Mouse (Mus musculus): Measurements from ENCODE around the gene 4930469K13Rik. TPM values are rescaled to one million over a fixed set of nuclear protein-coding genes. Genes with fewer than 3 reads are reported as not detected.

Gene 4930469K13Rik
- polyA plus RNA-seq, 1 experiment from 2014 or later = 0.91 TPM

GRCm38 (mm10) chr11:34001938-34002592 lies 96.3 kb downstream of the 4930469K13Rik start:
- no peak overlapping the region for H3K27ac ChIP-seq (ENCODE audit: low read length)
- no peaks in the 10 kb centered on the region for H3K36me3 ChIP-seq (ENCODE audit: control insufficient read depth, insufficient read depth, low read length)
- no peak overlapping the region for H3K4me3 ChIP-seq (ENCODE audit: low read depth, low read length)
- WGBS = 10% methylated on average over 5 of the region's 5 CpGs
- H3K9ac ChIP-seq (replicated peaks; ENCODE audit: low read depth, low read length) = no peak overlapping the region
- no peaks in the 10 kb centered on the region for H3K4me1 ChIP-seq (ENCODE audit: control insufficient read depth, insufficient read depth, low read length)
- no peak overlapping the region for H3K4me2 ChIP-seq (replicated peaks; ENCODE audit: low read depth, low read length)
- no peaks in the 10 kb centered on the region for H3K9me3 ChIP-seq (ENCODE audit: control insufficient read depth, low read depth, low read length)
- no peaks in the 10 kb centered on the region for H3K27me3 ChIP-seq (ENCODE audit: control insufficient read depth, insufficient read depth, low read length)
- no peak for ATAC-seq (ENCODE audit: insufficient number of reproducible peaks, insufficient read depth, low FRiP score, low read depth)

GRCm38 (mm10) chr11:34000416-34000815 lies 97.9 kb downstream of the 4930469K13Rik start:
- Histone ChIP-seq H3K36me3 (ENCODE audit: control insufficient read depth, insufficient read depth, low read length) (no peaks in the 10 kb centered on the region), H3K27ac (ENCODE audit: low read length) (no peak overlapping the region), H3K9me3 (ENCODE audit: control insufficient read depth, low read depth, low read length) (no peaks in the 10 kb centered on the region), H3K4me1 (ENCODE audit: control insufficient read depth, insufficient read depth, low read length) (no peaks in the 10 kb centered on the region), H3K27me3 (ENCODE audit: control insufficient read depth, insufficient read depth, low read length) (no peaks in the 10 kb centered on the region), H3K4me2 (replicated peaks; ENCODE audit: low read depth, low read length) (no peak overlapping the region), H3K9ac (replicated peaks; ENCODE audit: low read depth, low read length) (no peak overlapping the region), H3K4me3 (ENCODE audit: low read depth, low read length) (no peak overlapping the region)
- WGBS = 84% methylated on average over 3 of the region's 3 CpGs
- no peak for ATAC-seq (ENCODE audit: insufficient number of reproducible peaks, insufficient read depth, low FRiP score, low read depth)

GRCm38 (mm10) chr11:33998244-33998643 lies 100.1 kb downstream of the 4930469K13Rik start:
- H3K9ac ChIP-seq (replicated peaks; ENCODE audit: low read depth, low read length) = no peak overlapping the region
- no peaks in the 10 kb centered on the region for H3K27me3 ChIP-seq (ENCODE audit: control insufficient read depth, insufficient read depth, low read length)
- no peaks in the 10 kb centered on the region for H3K36me3 ChIP-seq (ENCODE audit: control insufficient read depth, insufficient read depth, low read length)
- no peak overlapping the region for H3K27ac ChIP-seq (ENCODE audit: low read length)
- no peak for ATAC-seq (ENCODE audit: insufficient number of reproducible peaks, insufficient read depth, low FRiP score, low read depth)
- H3K4me3 ChIP-seq (ENCODE audit: low read depth, low read length) = no peak overlapping the region
- no peaks in the 10 kb centered on the region for H3K9me3 ChIP-seq (ENCODE audit: control insufficient read depth, low read depth, low read length)
- no peak overlapping the region for H3K4me2 ChIP-seq (replicated peaks; ENCODE audit: low read depth, low read length)
- H3K4me1 ChIP-seq (ENCODE audit: control insufficient read depth, insufficient read depth, low read length) = no peaks in the 10 kb centered on the region
- 63% methylated on average over 10 of the region's 10 CpGs for WGBS

- H3K4me1 ChIP-seq (ENCODE audit: control insufficient read depth, insufficient read depth, low read length) = 0 out of 2 replicates have a peak, but pooled peaks cover 4% of the 10 kb centered on the region
- H3K27ac ChIP-seq (ENCODE audit: low read length) = no peak overlapping the region
- H3K36me3 ChIP-seq (ENCODE audit: control insufficient read depth, insufficient read depth, low read length) = no peaks in the 10 kb centered on the region
- H3K4me3 ChIP-seq (ENCODE audit: low read depth, low read length) = no peak overlapping the region
- H3K27me3 ChIP-seq (ENCODE audit: control insufficient read depth, insufficient read depth, low read length) = 0 out of 2 replicates have a peak, but pooled peaks cover 3% of the 10 kb centered on the region
- peak overlapping the region; percentile 32; the same call in 1 of the 2 replicates for H3K4me2 ChIP-seq (replicated peaks; ENCODE audit: low read depth, low read length)
- ATAC-seq (ENCODE audit: insufficient number of reproducible peaks, insufficient read depth, low FRiP score, low read depth) = no peak
- no peak overlapping the region for H3K9ac ChIP-seq (replicated peaks; ENCODE audit: low read depth, low read length)
- WGBS = 43% methylated on average over 5 of the region's 5 CpGs
- H3K9me3 ChIP-seq (ENCODE audit: control insufficient read depth, low read depth, low read length) = no peaks in the 10 kb centered on the region
These were observed 104.9 kb downstream of the 4930469K13Rik start for GRCm38 (mm10) chr11:33993496-33993895.

GRCm38 (mm10) chr11:33992938-33993337 lies 105.4 kb downstream of the 4930469K13Rik start, which contains the start of gene Kcnip1:
Gene Kcnip1, minus strand, starts transcription at chr11:33993152.
- Histone ChIP-seq H3K9me3 (ENCODE audit: control insufficient read depth, low read depth, low read length) (no peaks in the 10 kb centered on the region), H3K4me1 (ENCODE audit: control insufficient read depth, insufficient read depth, low read length) (0 out of 2 replicates have a peak, but pooled peaks cover 4% of the 10 kb centered on the region), H3K27ac (ENCODE audit: low read length) (no peak within 1 kb of the TSS), H3K9ac (replicated peaks; ENCODE audit: low read depth, low read length) (peak within 1 kb of the TSS; percentile 18; the same call in 1 of the 2 replicates), H3K27me3 (ENCODE audit: control insufficient read depth, insufficient read depth, low read length) (0 out of 2 replicates have a peak, but pooled peaks cover 3% of the 10 kb centered on the region), H3K4me3 (ENCODE audit: low read depth, low read length) (peak within 1 kb of the TSS; percentile 15), H3K4me2 (replicated peaks; ENCODE audit: low read depth, low read length) (peak within 1 kb of the TSS; percentile 32), H3K36me3 (ENCODE audit: control insufficient read depth, insufficient read depth, low read length) (no peaks in the 10 kb centered on the region)
- ATAC-seq (ENCODE audit: insufficient number of reproducible peaks, insufficient read depth, low FRiP score, low read depth) = 0 out of 2 replicates have a peak, but pooled peaks have one; percentile 19
- 12% methylated on average over 12 of the region's 12 CpGs for WGBS

GRCm38 (mm10) chr11:33990002-33990401 lies 108.4 kb downstream of the 4930469K13Rik start:
- Histone ChIP-seq H3K9ac (replicated peaks; ENCODE audit: low read depth, low read length) (no peak overlapping the region), H3K4me3 (ENCODE audit: low read depth, low read length) (no peak overlapping the region), H3K27me3 (ENCODE audit: control insufficient read depth, insufficient read depth, low read length) (0 out of 2 replicates have a peak, but pooled peaks cover 3% of the 10 kb centered on the region), H3K4me1 (ENCODE audit: control insufficient read depth, insufficient read depth, low read length) (0 out of 2 replicates have a peak, but pooled peaks cover 4% of the 10 kb centered on the region), H3K9me3 (ENCODE audit: control insufficient read depth, low read depth, low read length) (no peaks in the 10 kb centered on the region), H3K36me3 (ENCODE audit: control insufficient read depth, insufficient read depth, low read length) (no peaks in the 10 kb centered on the region), H3K4me2 (replicated peaks; ENCODE audit: low read depth, low read length) (no peak overlapping the region), H3K27ac (ENCODE audit: low read length) (no peak overlapping the region)
- WGBS = 38% methylated on average over 5 of the region's 5 CpGs
- ATAC-seq (ENCODE audit: insufficient number of reproducible peaks, insufficient read depth, low FRiP score, low read depth) = no peak

- 93% methylated on average over 2 of the region's 2 CpGs for WGBS
- no peaks in the 10 kb centered on the region for H3K27me3 ChIP-seq (ENCODE audit: control insufficient read depth, insufficient read depth, low read length)
These were observed 111.8 kb downstream of the 4930469K13Rik start for GRCm38 (mm10) chr11:33986525-33986924.

GRCm38 (mm10) chr11:33980146-33980545 lies 118.2 kb downstream of the 4930469K13Rik start:
- H3K9ac ChIP-seq (replicated peaks; ENCODE audit: low read depth, low read length) = no peak overlapping the region
- 74% methylated on average over 4 of the region's 4 CpGs for WGBS
- no peaks in the 10 kb centered on the region for H3K9me3 ChIP-seq (ENCODE audit: control insufficient read depth, low read depth, low read length)
- H3K4me1 ChIP-seq (ENCODE audit: control insufficient read depth, insufficient read depth, low read length) = no peaks in the 10 kb centered on the region
- no peak overlapping the region for H3K4me3 ChIP-seq (ENCODE audit: low read depth, low read length)
- H3K27ac ChIP-seq (ENCODE audit: low read length) = no peak overlapping the region
- no peaks in the 10 kb centered on the region for H3K27me3 ChIP-seq (ENCODE audit: control insufficient read depth, insufficient read depth, low read length)
- H3K4me2 ChIP-seq (replicated peaks; ENCODE audit: low read depth, low read length) = no peak overlapping the region
- ATAC-seq (ENCODE audit: insufficient number of reproducible peaks, insufficient read depth, low FRiP score, low read depth) = no peak
- H3K36me3 ChIP-seq (ENCODE audit: control insufficient read depth, insufficient read depth, low read length) = no peaks in the 10 kb centered on the region

More at GRCm38 (mm10) chr11:33986525-33986924, 111.8 kb downstream of the 4930469K13Rik start:
- Histone ChIP-seq H3K36me3 (ENCODE audit: control insufficient read depth, insufficient read depth, low read length) (no peaks in the 10 kb centered on the region), H3K4me3 (ENCODE audit: low read depth, low read length) (no peak overlapping the region), H3K9me3 (ENCODE audit: control insufficient read depth, low read depth, low read length) (no peaks in the 10 kb centered on the region), H3K4me2 (replicated peaks; ENCODE audit: low read depth, low read length) (no peak overlapping the region), H3K27ac (ENCODE audit: low read length) (no peak overlapping the region), H3K4me1 (ENCODE audit: control insufficient read depth, insufficient read depth, low read length) (no peaks in the 10 kb centered on the region), H3K9ac (replicated peaks; ENCODE audit: low read depth, low read length) (no peak overlapping the region)
- no peak for ATAC-seq (ENCODE audit: insufficient number of reproducible peaks, insufficient read depth, low FRiP score, low read depth)

All from stomach, embryonic 14.5 days (tissue).